Mouse (Mus musculus) midbrain, embryonic 14.5 days (tissue): ENCODE results near the gene Olfr1358. TPM values are rescaled to one million over a fixed set of nuclear protein-coding genes. Genes with fewer than 3 reads are reported as not detected.
"Not testable (repeated sequence)": the region's sequence is repeated elsewhere in the genome, so short reads cannot be mapped to it uniquely, and the experiment has no call there.

ENCODE experiments used
- ATAC-seq: fragments of 200-750 bp; cut with Nextera tagmentation; 2 replicates; pipeline ENCODE4 v1.8.0; 2017; ENCODE audit warnings: moderate number of reproducible peaks, moderate library complexity; ENCODE audit not compliant: low FRiP score, low TSS enrichment
- DNase-seq: peaks from one replicate; pipeline ENCODE4 v3.0.0-alpha.2; 2015
- H3K27ac ChIP-seq: fragments of 300-500 bp; sonication (generic); replicated peaks from 2 replicates; pipeline ENCODE4 v1.5.1; 2014; ENCODE audit warnings: mild to moderate bottlenecking, low read depth, low read length, moderate library complexity
- H3K27me3 ChIP-seq: fragments of 300-500 bp; sonication (generic); 2 replicates; pipeline ENCODE4 v1.6.1; 2014; ENCODE audit warnings: low read length, control low read depth, mixed read lengths; ENCODE audit not compliant: control insufficient read depth, insufficient read depth
- H3K36me3 ChIP-seq: fragments of 300-500 bp; sonication (generic); 2 replicates; pipeline ENCODE4 v1.6.1; 2014; ENCODE audit warnings: low read length, control low read depth; ENCODE audit not compliant: control insufficient read depth, insufficient read depth
- H3K4me1 ChIP-seq: fragments of 300-500 bp; sonication (generic); 2 replicates; pipeline ENCODE4 v1.6.1; 2014; ENCODE audit warnings: mild to moderate bottlenecking, antibody characterized with exemption, low read length, control low read depth; ENCODE audit not compliant: control insufficient read depth, insufficient read depth
- H3K4me2 ChIP-seq: fragments of 300-500 bp; sonication (generic); 2 replicates; pipeline ENCODE4 v1.6.1; 2014; ENCODE audit warnings: mild to moderate bottlenecking, low read length, moderate library complexity
- H3K4me3 ChIP-seq: fragments of 300-500 bp; sonication (generic); replicated peaks from 2 replicates; pipeline ENCODE4 v1.5.1; 2014; ENCODE audit warnings: low read depth, low read length
- H3K9ac ChIP-seq: fragments of 300-500 bp; sonication (generic); replicated peaks from 2 replicates; pipeline ENCODE4 v1.6.1; 2014; ENCODE audit warnings: mild to moderate bottlenecking, low read length, moderate library complexity
- H3K9me3 ChIP-seq: fragments of 300-500 bp; sonication (generic); 2 replicates; pipeline ENCODE4 v1.6.1; 2016; ENCODE audit warnings: low read length, control low read depth, mixed read lengths; ENCODE audit not compliant: control insufficient read depth
- WGBS: fragments of 180-500 bp; shearing (Covaris S2); extraction: QIAGEN DNeasy Blood & Tissue Kit; methylation state at CpG from one replicate; pipeline ENCODE4 v1.1.7; 2014; 5-methylcytosine and 5-hydroxymethylcytosine counted together
- polyA plus RNA-seq: library from polyadenylated mRNA; unstranded; fragments of >200 nt; fragmentation: Nextera tagmentation; extraction: Ambion mirVana; gene quantifications from 2 replicates; pipeline ENCODE4 v1.2.1, GENCODE M21; 2014

Olfr1358 gene
- polyA plus RNA-seq, 1 experiment from 2014 or later: not detected

DNA sequence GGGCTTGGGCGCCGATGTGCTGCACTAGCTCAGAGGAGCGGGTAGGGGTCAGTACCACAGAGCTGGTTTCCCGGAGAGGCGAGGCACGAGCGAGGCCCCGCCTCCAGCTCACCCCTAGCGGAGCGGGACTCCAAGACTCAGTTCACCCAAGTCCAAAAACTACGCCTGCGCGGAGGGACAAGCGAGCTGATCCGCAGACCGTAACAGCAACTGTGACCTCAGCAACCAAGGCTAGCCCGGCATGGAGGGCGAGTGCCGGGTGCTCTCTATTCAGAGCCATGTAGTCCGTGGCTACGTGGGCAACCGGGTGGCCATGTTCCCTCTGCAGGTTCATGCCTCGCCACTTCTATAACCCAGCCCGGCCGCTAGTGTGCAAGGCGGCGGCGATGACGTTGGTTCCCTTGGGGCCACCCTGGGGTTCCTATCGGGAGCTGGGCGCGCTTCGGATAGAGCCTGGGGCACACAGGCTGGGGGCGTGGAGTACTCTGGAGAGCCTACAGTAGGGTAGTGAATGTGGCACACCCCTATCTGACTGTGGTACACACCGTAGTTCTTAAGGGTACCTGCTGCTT is 35.2 kb upstream of the Olfr1358 start:
- Histone ChIP-seq H3K9ac (peak overlapping the region; percentile 56), H3K4me3 (peak overlapping the region; percentile 49), H3K27me3 (no peaks in the 10 kb centered on the region), H3K36me3 (no peaks in the 10 kb centered on the region), H3K4me1 (0 out of 2 replicates have a peak, but pooled peaks cover 6% of the 10 kb centered on the region), H3K9me3 (no peaks in the 10 kb centered on the region), H3K4me2 (peak overlapping the region; percentile 87), H3K27ac (no peak overlapping the region)
- under 1% methylated on average over 35 of the region's 35 CpGs for WGBS
- DNase-seq: peak; percentile 85
- ATAC-seq: peak; percentile 91

DNA sequence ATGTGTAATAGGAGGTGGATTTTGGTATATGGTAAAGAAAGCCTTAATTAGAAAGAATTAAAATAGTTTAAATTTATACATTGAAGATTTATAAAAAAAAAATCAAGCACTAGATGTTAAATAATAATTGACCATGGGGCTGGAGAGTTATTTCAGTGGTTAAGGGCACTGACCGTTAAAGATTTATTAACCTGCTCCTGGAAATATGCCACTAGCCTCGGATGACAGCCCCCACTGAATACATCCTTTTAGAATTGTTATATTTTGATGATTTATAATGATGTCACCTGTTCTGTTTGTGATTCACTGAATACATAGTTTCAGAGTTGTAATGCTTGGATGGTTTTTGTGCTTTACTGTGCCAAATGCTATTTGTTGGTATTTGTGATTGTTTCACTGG is 31.9 kb upstream of the Olfr1358 start:
- H3K4me1 ChIP-seq, H3K36me3 ChIP-seq, ATAC-seq, H3K9me3 ChIP-seq, H3K9ac ChIP-seq, H3K27ac ChIP-seq, H3K4me2 ChIP-seq, H3K27me3 ChIP-seq, H3K4me3 ChIP-seq, DNase-seq: not testable (repeated sequence)
- 71% methylated on average over 2 of the region's 2 CpGs for WGBS

DNA sequence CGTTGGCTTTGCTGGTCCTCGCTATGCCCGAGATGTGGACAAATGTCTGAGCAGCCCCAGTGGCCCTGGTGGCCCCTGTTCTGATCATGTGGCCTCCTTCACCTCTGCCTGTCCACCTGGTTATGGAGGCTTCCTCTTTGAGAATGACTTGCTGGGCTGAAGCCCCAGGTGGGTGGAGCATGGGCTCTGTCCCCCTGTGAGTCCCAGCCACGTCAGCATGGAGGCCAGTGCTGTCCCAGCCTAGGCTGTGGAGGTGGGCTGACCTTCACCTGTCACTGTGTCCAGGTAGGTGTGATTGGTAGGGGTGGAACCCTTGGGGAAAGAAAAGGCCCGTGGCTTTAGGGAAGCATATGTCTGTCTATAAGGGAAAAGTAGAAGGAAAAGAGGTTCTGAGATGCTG is 30.4 kb upstream of the Olfr1358 start:
- H3K4me1 ChIP-seq: no peaks in the 10 kb centered on the region
- no peaks in the 10 kb centered on the region for H3K36me3 ChIP-seq
- no peak overlapping the region for H3K4me2 ChIP-seq
- no peak overlapping the region for H3K27ac ChIP-seq
- DNase-seq: no peak
- no peaks in the 10 kb centered on the region for H3K9me3 ChIP-seq
- no peaks in the 10 kb centered on the region for H3K27me3 ChIP-seq
- 0 out of 2 replicates have a peak, but pooled peaks have one; percentile 38 for ATAC-seq
- 72% methylated on average over 5 of the region's 5 CpGs for WGBS
- no peak overlapping the region for H3K9ac ChIP-seq
- no peak overlapping the region for H3K4me3 ChIP-seq

DNA sequence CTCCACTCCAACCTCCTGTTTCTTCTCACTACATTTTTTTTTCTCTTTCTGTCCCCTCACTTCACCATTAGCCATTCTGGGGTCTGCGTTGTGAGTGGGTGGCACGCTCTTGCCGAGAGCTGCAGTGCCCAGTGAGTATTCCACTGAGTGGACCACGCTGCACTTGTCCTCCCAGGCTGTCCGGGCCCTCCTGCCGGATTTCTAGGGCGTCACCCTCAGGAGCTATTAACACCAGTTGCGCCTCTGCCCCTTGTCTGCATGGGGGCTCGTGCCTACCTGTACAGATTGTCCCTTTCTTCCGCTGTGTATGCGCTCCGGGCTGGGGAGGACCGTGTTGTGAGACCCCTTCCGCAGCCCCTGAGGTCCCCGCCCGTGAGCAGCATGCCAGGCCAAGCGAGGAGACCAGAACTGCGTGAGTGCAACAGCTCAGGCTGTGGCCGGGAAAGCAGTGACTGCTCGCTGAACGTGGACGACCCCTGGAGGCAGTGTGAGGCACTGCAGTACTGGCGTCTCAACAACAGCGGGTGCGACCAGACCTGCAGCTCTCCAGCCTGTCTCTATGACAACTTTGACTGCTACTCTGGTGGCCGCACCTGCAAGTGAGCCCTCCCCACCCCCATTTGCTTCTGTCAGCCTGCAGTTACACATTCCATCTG is 29.7 kb upstream of the Olfr1358 start:
- peak; percentile 83 for DNase-seq
- no peak overlapping the region; the same call in 1 of the 2 replicates for H3K9ac ChIP-seq

DNA sequence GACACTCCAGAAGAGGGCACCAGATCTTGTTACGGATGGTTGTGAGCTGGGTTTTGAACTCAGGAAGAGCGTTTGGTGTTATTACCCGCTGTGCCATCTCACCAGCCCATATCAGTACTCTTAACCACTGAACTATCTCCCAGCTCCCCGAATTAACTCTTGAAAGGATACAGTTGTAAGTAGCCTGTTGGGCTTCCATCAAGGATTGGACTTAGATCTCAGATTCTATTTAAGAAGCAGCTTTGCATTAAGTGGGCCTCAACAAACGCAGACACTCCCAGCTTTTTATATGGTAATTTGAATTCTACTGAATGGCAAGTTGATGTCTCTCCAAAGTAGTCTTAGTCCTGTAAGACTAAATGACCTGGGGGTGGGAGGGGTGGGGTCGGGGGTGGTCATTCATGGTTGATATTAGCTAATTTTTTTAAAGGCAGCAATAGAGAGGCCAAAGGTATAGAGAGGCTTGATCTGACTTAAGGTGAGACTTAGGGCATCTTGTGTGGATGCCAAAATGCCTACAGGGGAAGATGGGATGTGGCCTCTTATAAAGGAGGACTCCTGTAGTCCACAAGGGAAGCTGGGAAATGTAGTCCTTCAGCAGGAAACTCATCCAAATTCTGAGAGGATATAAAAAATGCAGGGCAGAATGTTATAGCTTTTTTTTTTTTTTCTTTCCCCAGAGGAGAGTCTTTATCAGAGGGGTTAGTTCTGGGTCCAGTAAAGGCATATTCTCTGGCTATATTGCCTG is 14.1 kb upstream of the Olfr1358 start:
- Histone ChIP-seq H3K4me1 (no peaks in the 10 kb centered on the region), H3K9me3 (no peaks in the 10 kb centered on the region), H3K9ac (no peak overlapping the region), H3K27me3 (no peaks in the 10 kb centered on the region), H3K27ac (no peak overlapping the region), H3K4me3 (no peak overlapping the region), H3K4me2 (no peak overlapping the region), H3K36me3 (no peaks in the 10 kb centered on the region)
- DNase-seq (no peak), ATAC-seq (no peak)
- WGBS: 76% methylated on average over 6 of the region's 6 CpGs

More for the DNA sequence above, 29.7 kb upstream of the Olfr1358 start:
- no peak overlapping the region for H3K27ac ChIP-seq
- no peaks in the 10 kb centered on the region for H3K4me1 ChIP-seq
- H3K9me3 ChIP-seq: no peaks in the 10 kb centered on the region
- H3K4me3 ChIP-seq: no peak overlapping the region
- H3K36me3 ChIP-seq: no peaks in the 10 kb centered on the region
- H3K27me3 ChIP-seq: no peaks in the 10 kb centered on the region
- ATAC-seq: peak; percentile 58
- 8% methylated on average over 26 of the region's 26 CpGs for WGBS
- H3K4me2 ChIP-seq: peak overlapping the region; percentile 44

DNA sequence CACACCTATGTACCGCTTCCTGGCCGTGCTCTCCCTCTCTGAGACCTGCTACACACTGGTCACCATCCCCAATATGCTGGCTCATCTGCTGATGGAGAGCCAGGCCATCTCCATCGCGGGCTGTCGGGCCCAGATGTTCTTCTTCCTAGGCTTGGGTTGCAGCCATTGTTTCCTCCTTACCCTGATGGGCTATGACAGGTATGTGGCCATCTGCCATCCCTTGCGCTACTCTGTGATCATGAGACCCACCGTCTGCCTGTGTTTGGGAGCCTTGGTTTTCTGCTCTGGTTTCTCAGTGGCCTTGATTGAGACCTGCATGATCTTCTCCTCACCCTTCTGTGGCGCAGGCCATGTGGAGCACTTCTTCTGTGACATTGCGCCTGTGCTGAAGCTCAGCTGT is 2.6 kb downstream of the Olfr1358 start:
- Histone ChIP-seq H3K27ac (no peak overlapping the region), H3K4me2 (no peak overlapping the region), H3K9ac (no peak overlapping the region), H3K36me3 (no peaks in the 10 kb centered on the region), H3K4me1 (no peaks in the 10 kb centered on the region), H3K27me3 (no peaks in the 10 kb centered on the region), H3K9me3 (no peaks in the 10 kb centered on the region), H3K4me3 (no peak overlapping the region)
- WGBS: 91% methylated on average over 9 of the region's 9 CpGs
- DNase-seq: no peak
- no peak for ATAC-seq

DNA sequence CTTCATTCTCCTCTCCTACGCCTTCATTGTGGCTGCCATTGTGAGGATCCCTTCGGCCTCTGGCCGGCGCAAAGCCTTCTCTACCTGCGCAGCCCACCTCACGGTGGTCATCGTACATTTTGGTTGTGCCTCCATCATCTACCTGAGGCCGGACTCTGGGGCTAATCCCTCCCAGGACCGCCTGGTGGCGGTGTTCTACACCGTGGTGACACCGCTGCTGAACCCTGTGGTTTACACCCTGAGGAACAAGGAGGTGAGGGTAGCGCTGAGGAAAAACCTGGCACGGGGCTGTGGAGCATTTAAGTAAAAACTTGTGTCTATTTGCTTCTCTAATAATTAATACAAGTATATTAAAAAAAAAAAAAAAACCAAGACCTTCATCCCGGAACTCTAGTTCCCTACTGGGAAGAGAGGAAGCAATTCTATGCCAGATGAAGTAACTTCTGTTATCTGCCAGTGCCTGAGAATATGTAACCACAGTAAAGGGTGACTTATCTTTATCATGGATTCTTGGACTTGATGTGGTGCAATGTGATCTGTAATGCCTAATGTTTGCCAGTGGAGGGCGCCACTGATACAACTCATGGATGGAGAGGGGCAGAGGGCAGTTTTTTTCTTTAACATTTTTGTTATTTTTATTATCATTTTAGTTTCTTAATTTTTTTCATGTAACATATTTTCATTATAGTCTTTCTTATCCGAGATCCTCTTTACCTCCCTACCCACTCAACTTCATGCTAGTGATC is 3.2 kb downstream of the Olfr1358 start:
- no peaks in the 10 kb centered on the region for H3K36me3 ChIP-seq
- no peaks in the 10 kb centered on the region for H3K4me1 ChIP-seq
- ATAC-seq (no peak), DNase-seq (peak; percentile 4)
- H3K9ac ChIP-seq: no peak overlapping the region
- H3K27ac ChIP-seq: no peak overlapping the region
- H3K4me3 ChIP-seq: no peak overlapping the region
- 62% methylated on average over 17 of the region's 17 CpGs for WGBS
- H3K4me2 ChIP-seq: no peak overlapping the region
- H3K9me3 ChIP-seq: no peaks in the 10 kb centered on the region
- H3K27me3 ChIP-seq: no peaks in the 10 kb centered on the region

DNA sequence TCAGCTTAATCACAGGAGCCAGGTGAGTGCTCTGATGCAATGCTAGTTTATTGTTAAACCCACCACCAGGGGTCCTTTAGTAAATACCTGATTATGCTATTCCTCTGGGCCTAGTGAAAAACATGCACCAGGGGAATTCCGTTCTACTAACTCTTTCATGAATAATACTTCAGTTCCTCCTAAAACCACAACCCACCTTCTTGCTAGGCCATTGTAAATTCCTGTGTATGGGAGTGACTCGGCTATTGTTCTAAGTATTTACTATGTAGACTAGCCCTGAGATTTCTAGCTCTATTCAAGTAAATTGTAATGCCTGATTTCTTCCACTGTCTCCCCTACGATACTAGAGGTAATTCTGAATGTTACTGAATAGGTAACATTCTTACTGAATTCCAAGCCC is 7.8 kb downstream of the Olfr1358 start:
- not testable (repeated sequence) for H3K27ac ChIP-seq, H3K9me3 ChIP-seq, H3K4me3 ChIP-seq, DNase-seq, H3K27me3 ChIP-seq, H3K4me1 ChIP-seq, ATAC-seq, H3K36me3 ChIP-seq, H3K4me2 ChIP-seq, H3K9ac ChIP-seq
- 61% methylated on average over 3 of the region's 3 CpGs for WGBS
